Mouse (Mus musculus): ENCODE results near the gene Immt. TPM values are rescaled to one million over a fixed set of nuclear protein-coding genes. Genes with fewer than 3 reads are reported as not detected.

The Immt gene
- total RNA-seq (2014; rRNA removed; ENCODE audit: low replicate concordance) (504 and 545 TPM in 2 replicates), polyA plus RNA-seq (2015; fragmentation: Nextera tagmentation; extraction: Ambion mirVana) (499 and 506 TPM in 2 replicates)

GRCm38 (mm10) chr6:71830690-71831580, at the start of gene Immt:
TSS of gene Immt (plus strand) at chr6:71831331.
- H3K9ac ChIP-seq (replicated peaks; ENCODE audit: low read depth, low read length) = peak within 1 kb of the TSS; percentile 85
- H3K9me3 ChIP-seq (replicated peaks; ENCODE audit: control insufficient read depth, low read length) = no peaks in the 10 kb centered on the region
- ATAC-seq (ENCODE audit: insufficient read depth, low read depth) (peak; percentile 98), DNase-seq (ENCODE audit: low spot score) (peak; percentile 98)
- H3K27ac ChIP-seq (ENCODE audit: low read depth) = peak within 1 kb of the TSS; percentile 98
- H3K4me1 ChIP-seq (ENCODE audit: control insufficient read depth, insufficient read depth) = peaks cover 13% of the 10 kb centered on the region; the same call in 1 of the 2 replicates
- no peaks in the 10 kb centered on the region for H3K27me3 ChIP-seq (ENCODE audit: control insufficient read depth, insufficient read depth, low read length)
- TF ChIP-seq CTCF (IDR thresholded peaks at IDR 0.05; ENCODE audit: low read depth) (0 out of 2 replicates have a peak, but pooled peaks have one; percentile 4), EP300 (IDR thresholded peaks at IDR 0.05; ENCODE audit: low read depth) (no peak; the same call in 1 of the 2 replicates)
- H3K4me2 ChIP-seq (ENCODE audit: low read depth, low read length) = peak within 1 kb of the TSS; percentile 73
- 0 out of 2 replicates have a peak, but pooled peaks cover 6% of the 10 kb centered on the region for H3K36me3 ChIP-seq (replicated peaks; ENCODE audit: control insufficient read depth, insufficient read depth, low read length)
- H3K4me3 ChIP-seq (ENCODE audit: low read depth, low read length) = peak within 1 kb of the TSS; percentile 93
- under 1% methylated on average over 64 of the region's 64 CpGs for WGBS

DNA sequence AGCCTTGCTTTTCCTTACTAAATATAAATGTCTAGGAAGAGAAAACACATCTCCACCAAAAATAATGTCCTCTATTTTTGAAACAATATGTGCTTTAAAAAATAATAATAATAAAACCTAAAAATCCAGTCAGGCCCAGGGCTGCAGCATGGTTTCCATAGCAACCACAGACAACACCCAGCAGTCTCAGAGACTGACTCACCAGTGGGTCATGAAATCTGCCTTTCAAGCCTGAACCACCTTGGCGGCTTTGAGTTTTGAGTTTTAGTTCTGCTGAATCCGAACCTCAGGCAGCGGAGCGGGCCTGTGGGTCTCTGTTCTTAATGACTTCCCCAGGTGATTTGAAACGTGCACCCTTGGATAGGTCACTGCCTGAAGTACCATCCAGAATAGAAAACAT, 48.0 kb upstream of the Immt start:
- Histone ChIP-seq H3K27me3 (ENCODE audit: control insufficient read depth, insufficient read depth, low read length) (no peaks in the 10 kb centered on the region), H3K27ac (ENCODE audit: low read depth) (no peak overlapping the region), H3K4me3 (ENCODE audit: low read depth, low read length) (no peak overlapping the region), H3K4me1 (ENCODE audit: control insufficient read depth, insufficient read depth) (no peaks in the 10 kb centered on the region), H3K36me3 (replicated peaks; ENCODE audit: control insufficient read depth, insufficient read depth, low read length) (0 out of 2 replicates have a peak, but pooled peaks cover 10% of the 10 kb centered on the region), H3K4me2 (ENCODE audit: low read depth, low read length) (no peak overlapping the region), H3K9ac (replicated peaks; ENCODE audit: low read depth, low read length) (no peak overlapping the region), H3K9me3 (replicated peaks; ENCODE audit: control insufficient read depth, low read length) (peaks cover 3% of the 10 kb centered on the region; the same call in 1 of the 2 replicates)
- 91% methylated on average over 5 of the region's 5 CpGs for WGBS
- no peak for DNase-seq (ENCODE audit: low spot score)
- no peak for TF ChIP-seq EP300 (IDR thresholded peaks at IDR 0.05; ENCODE audit: low read depth)
- TF ChIP-seq CTCF (IDR thresholded peaks at IDR 0.05; ENCODE audit: low read depth) = no peak
- ATAC-seq (ENCODE audit: insufficient read depth, low read depth) = no peak

- H3K9me3 ChIP-seq (replicated peaks; ENCODE audit: control insufficient read depth, low read length) = peaks cover 3% of the 10 kb centered on the region; the same call in 1 of the 2 replicates
- ATAC-seq (ENCODE audit: insufficient read depth, low read depth) (peak; percentile 58; the same call in 1 of the 2 replicates), DNase-seq (ENCODE audit: low spot score) (peak; percentile 12)
- TF ChIP-seq CTCF (IDR thresholded peaks at IDR 0.05; ENCODE audit: low read depth) = no peak
- no peak for TF ChIP-seq EP300 (IDR thresholded peaks at IDR 0.05; ENCODE audit: low read depth)
- H3K27me3 ChIP-seq (ENCODE audit: control insufficient read depth, insufficient read depth, low read length) = no peaks in the 10 kb centered on the region
- H3K4me2 ChIP-seq (ENCODE audit: low read depth, low read length) = no peak overlapping the region
- H3K4me3 ChIP-seq (ENCODE audit: low read depth, low read length) = no peak overlapping the region
- H3K27ac ChIP-seq (ENCODE audit: low read depth) = no peak overlapping the region
- WGBS = 29% methylated on average over 9 of the region's 9 CpGs
- H3K36me3 ChIP-seq (replicated peaks; ENCODE audit: control insufficient read depth, insufficient read depth, low read length) = 0 out of 2 replicates have a peak, but pooled peaks cover 7% of the 10 kb centered on the region
- no peaks in the 10 kb centered on the region for H3K4me1 ChIP-seq (ENCODE audit: control insufficient read depth, insufficient read depth)
- H3K9ac ChIP-seq (replicated peaks; ENCODE audit: low read depth, low read length) = no peak overlapping the region
These were observed 42.8 kb upstream of the Immt start for GRCm38 (mm10) chr6:71788348-71788747.

- Histone ChIP-seq H3K9me3 (replicated peaks; ENCODE audit: control insufficient read depth, low read length) (no peaks in the 10 kb centered on the region), H3K4me1 (ENCODE audit: control insufficient read depth, insufficient read depth) (no peaks in the 10 kb centered on the region), H3K4me3 (ENCODE audit: low read depth, low read length) (no peak overlapping the region), H3K27me3 (ENCODE audit: control insufficient read depth, insufficient read depth, low read length) (no peaks in the 10 kb centered on the region), H3K9ac (replicated peaks; ENCODE audit: low read depth, low read length) (no peak overlapping the region), H3K36me3 (replicated peaks; ENCODE audit: control insufficient read depth, insufficient read depth, low read length) (peaks cover 8% of the 10 kb centered on the region; the same call in 1 of the 2 replicates), H3K27ac (ENCODE audit: low read depth) (no peak overlapping the region), H3K4me2 (ENCODE audit: low read depth, low read length) (no peak overlapping the region)
- ATAC-seq (ENCODE audit: insufficient read depth, low read depth) = no peak
- 87% methylated on average over 6 of the region's 6 CpGs for WGBS
- TF ChIP-seq EP300 (IDR thresholded peaks at IDR 0.05; ENCODE audit: low read depth) = no peak
- no peak for TF ChIP-seq CTCF (IDR thresholded peaks at IDR 0.05; ENCODE audit: low read depth)
- no peak for DNase-seq (ENCODE audit: low spot score)
These were observed 39.4 kb upstream of the Immt start for GRCm38 (mm10) chr6:71791771-71792170.

- no peak for DNase-seq (ENCODE audit: low spot score)
- no peak for ATAC-seq (ENCODE audit: insufficient read depth, low read depth)
- Histone ChIP-seq H3K4me3 (ENCODE audit: low read depth, low read length) (no peak overlapping the region), H3K4me1 (ENCODE audit: control insufficient read depth, insufficient read depth) (peaks cover 5% of the 10 kb centered on the region; the same call in 1 of the 2 replicates), H3K27me3 (ENCODE audit: control insufficient read depth, insufficient read depth, low read length) (no peaks in the 10 kb centered on the region), H3K4me2 (ENCODE audit: low read depth, low read length) (no peak overlapping the region), H3K27ac (ENCODE audit: low read depth) (no peak overlapping the region), H3K9ac (replicated peaks; ENCODE audit: low read depth, low read length) (no peak overlapping the region), H3K36me3 (replicated peaks; ENCODE audit: control insufficient read depth, insufficient read depth, low read length) (peaks cover 8% of the 10 kb centered on the region; the same call in 1 of the 2 replicates), H3K9me3 (replicated peaks; ENCODE audit: control insufficient read depth, low read length) (no peaks in the 10 kb centered on the region)
- TF ChIP-seq CTCF (IDR thresholded peaks at IDR 0.05; ENCODE audit: low read depth) = no peak
- 49% methylated on average over 3 of the region's 3 CpGs for WGBS
These were observed 31.7 kb upstream of the Immt start for GRCm38 (mm10) chr6:71799391-71799790.

Data from heart, postnatal 0 days (tissue).